In the genomic region with DNA sequence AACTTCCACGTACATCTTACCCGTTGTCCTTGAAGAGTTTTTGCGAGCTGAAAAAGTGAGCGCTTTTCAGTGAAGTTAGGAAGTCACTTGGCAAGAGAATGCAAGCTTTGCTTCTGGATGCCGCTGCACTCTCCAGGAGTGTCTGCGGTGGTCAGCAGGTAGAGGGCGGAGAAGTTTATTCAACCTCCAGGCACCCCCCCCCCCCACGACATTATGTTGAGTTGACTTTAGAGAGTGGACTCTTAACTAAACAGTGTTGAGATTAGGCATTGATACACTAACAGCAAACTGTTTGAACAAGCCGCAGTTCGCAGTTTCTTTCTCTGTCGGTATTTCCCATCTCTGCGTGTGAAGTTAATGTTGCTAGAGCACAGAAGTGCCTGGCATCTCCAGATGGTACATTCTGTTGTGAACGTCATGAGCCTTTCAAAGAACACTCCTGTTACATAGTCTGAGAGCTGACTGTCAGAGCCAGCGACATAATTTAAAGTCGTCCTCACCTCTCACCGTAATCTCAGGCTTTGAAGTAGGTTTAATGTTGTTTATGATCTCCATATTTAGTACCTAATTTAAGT, we compare ENCODE assay signal across 8 mouse cellular contexts. TPM values are rescaled to one million over a fixed set of nuclear protein-coding genes. Genes with fewer than 3 reads are reported as not detected.
DNase-seq lines count a peak whose midpoint lies in the region; ATAC-seq lines count a peak whose summit lies in the region.

No protein-coding gene starts in this region.

- H3K4me2 ChIP-seq in hindbrain, embryonic 13.5 days = peak overlapping the region; percentile 94
- H3K4me2 ChIP-seq in limb, embryonic 15.5 days = peak overlapping the region; percentile 85
- H3K4me2 ChIP-seq in neural tube, embryonic 14.5 days (ENCODE audit: low read depth, low read length) = peak overlapping the region; percentile 84

- H3K27ac ChIP-seq in hindbrain, embryonic 13.5 days = no peak overlapping the region; the same call in 1 of the 2 replicates
- peak overlapping the region; percentile 73; the same call in 1 of the 2 replicates for H3K27ac ChIP-seq in limb, embryonic 15.5 days
- no peak overlapping the region for H3K27ac ChIP-seq in neural tube, embryonic 14.5 days (ENCODE audit: low read depth, low read length)

- H3K9me3 ChIP-seq in megakaryocyte, embryonic 14.5 days = no peaks in the 10 kb centered on the region
- H3K9me3 ChIP-seq in hindbrain, embryonic 13.5 days = no peaks in the 10 kb centered on the region
- no peaks in the 10 kb centered on the region for H3K9me3 ChIP-seq in limb, embryonic 15.5 days
- H3K9me3 ChIP-seq in neural tube, embryonic 14.5 days (ENCODE audit: control insufficient read depth, low read length) = no peaks in the 10 kb centered on the region

- peak overlapping the region; percentile 96 for H3K4me3 ChIP-seq in megakaryocyte, embryonic 14.5 days (replicated peaks)
- peak overlapping the region; percentile 71 for H3K4me3 ChIP-seq in hindbrain, embryonic 13.5 days
- H3K4me3 ChIP-seq in limb, embryonic 15.5 days = peak overlapping the region; percentile 96
- peak overlapping the region; percentile 69 for H3K4me3 ChIP-seq in neural tube, embryonic 14.5 days (ENCODE audit: low read depth, low read length)

- no peak for ATAC-seq in megakaryocyte, adult 5-6 weeks (ENCODE audit: poor library complexity, severe bottlenecking)
- 0 out of 2 replicates have a peak, but pooled peaks have one; percentile 1 for ATAC-seq in hindbrain, embryonic 13.5 days (ENCODE audit: low FRiP score)
- ATAC-seq in limb, embryonic 15.5 days (ENCODE audit: insufficient number of reproducible peaks, low FRiP score, low TSS enrichment, low read depth) = no peak
- ATAC-seq in neural tube, embryonic 14.5 days (ENCODE audit: low read depth) = no peak

- no peaks in the 10 kb centered on the region for H3K27me3 ChIP-seq in megakaryocyte, embryonic 14.5 days (replicated peaks)
- H3K27me3 ChIP-seq in hindbrain, embryonic 13.5 days = no peaks in the 10 kb centered on the region
- no peaks in the 10 kb centered on the region for H3K27me3 ChIP-seq in limb, embryonic 15.5 days
- no peaks in the 10 kb centered on the region for H3K27me3 ChIP-seq in neural tube, embryonic 14.5 days (ENCODE audit: control insufficient read depth, insufficient read depth, low read length)

- H3K9ac ChIP-seq in hindbrain, embryonic 13.5 days = peak overlapping the region; percentile 93
- peak overlapping the region; percentile 90 for H3K9ac ChIP-seq in limb, embryonic 15.5 days
- H3K9ac ChIP-seq in neural tube, embryonic 14.5 days (replicated peaks; ENCODE audit: low read depth, low read length) = peak overlapping the region; percentile 92

- peak; percentile 67 for DNase-seq in brain, adult 2 months (ENCODE audit: low read depth, low spot score)
- DNase-seq in ovary, postnatal 36 days (ENCODE audit: low spot score) = no peak
- no peak for DNase-seq in gastrocnemius, postnatal 4 days (ENCODE audit: low spot score in 2 of 2)

- peaks cover 11% of the 10 kb centered on the region for H3K36me3 ChIP-seq in megakaryocyte, embryonic 14.5 days (replicated peaks; ENCODE audit: low read length)
- no peaks in the 10 kb centered on the region; the same call in 1 of the 2 replicates for H3K36me3 ChIP-seq in hindbrain, embryonic 13.5 days
- H3K36me3 ChIP-seq in limb, embryonic 15.5 days = 0 out of 2 replicates have a peak, but pooled peaks cover 2% of the 10 kb centered on the region
- no peaks in the 10 kb centered on the region for H3K36me3 ChIP-seq in neural tube, embryonic 14.5 days (ENCODE audit: control insufficient read depth, insufficient read depth, low read length)

- peaks cover 48% of the 10 kb centered on the region for H3K4me1 ChIP-seq in megakaryocyte, embryonic 14.5 days
- peaks cover 31% of the 10 kb centered on the region for H3K4me1 ChIP-seq in hindbrain, embryonic 13.5 days (replicated peaks)
- peaks cover 8% of the 10 kb centered on the region; the same call in 1 of the 2 replicates for H3K4me1 ChIP-seq in limb, embryonic 15.5 days
- H3K4me1 ChIP-seq in neural tube, embryonic 14.5 days (ENCODE audit: control insufficient read depth, insufficient read depth, low read length) = peaks cover 14% of the 10 kb centered on the region

- WGBS in hindbrain, embryonic 13.5 days = 22% methylated on average over 16 of the region's 16 CpGs
- 12% methylated on average over 16 of the region's 16 CpGs for whole genome bisulfite sequencing in limb, embryonic 15.5 days
- 18% methylated on average over 16 of the region's 16 CpGs for WGBS in neural tube, embryonic 14.5 days

RNA-seq across cellular contexts. Expression of gene Ubac2, which starts 0.9 kb away (rescaled TPM):
- polyA plus RNA-seq in megakaryocyte, embryonic 14.5 days (2012; ENCODE audit: insufficient read depth, low replicate concordance) = 55.9 and 94.6 TPM in 2 replicates
- 34.2 and 35.6 TPM in 2 replicates for total RNA-seq in megakaryocyte, adult 5-6 weeks (2015)
- total RNA-seq in megakaryocyte, adult 5-6 weeks (2017) = 19.3 and 27.3 TPM in 2 replicates
- polyA plus RNA-seq in hindbrain, embryonic 13.5 days (2015; fragmentation: Nextera tagmentation; extraction: Ambion mirVana) = 49.3 and 56.9 TPM in 2 replicates
- polyA plus RNA-seq in limb, embryonic 15.5 days (2015; fragmentation: Nextera tagmentation; extraction: Ambion mirVana) = 65.2 and 69.5 TPM in 2 replicates
- polyA plus RNA-seq in neural tube, embryonic 14.5 days (2014; fragmentation: Nextera tagmentation; extraction: Ambion mirVana) = 48.7 and 59.9 TPM in 2 replicates
- total RNA-seq in gastrocnemius, postnatal 4 days (2021) = 10 to 100 TPM; 28.4 to 30.6 TPM

RNA-seq across cellular contexts. Expression of gene Gpr18, which starts 36.2 kb away (rescaled TPM):
- polyA plus RNA-seq in megakaryocyte, embryonic 14.5 days (2012; ENCODE audit: insufficient read depth, low replicate concordance) = 0.06 TPM in 1 of 2 replicates, not detected in the other
- total RNA-seq in megakaryocyte, adult 5-6 weeks (2015) = 11.3 and 16.1 TPM in 2 replicates
- 11.9 and 12.9 TPM in 2 replicates for total RNA-seq in megakaryocyte, adult 5-6 weeks (2017)
- 0.21 and 0.36 TPM in 2 replicates for polyA plus RNA-seq in hindbrain, embryonic 13.5 days (2015; fragmentation: Nextera tagmentation; extraction: Ambion mirVana)
- 0.15 and 0.30 TPM in 2 replicates for polyA plus RNA-seq in limb, embryonic 15.5 days (2015; fragmentation: Nextera tagmentation; extraction: Ambion mirVana)
- polyA plus RNA-seq in neural tube, embryonic 14.5 days (2014; fragmentation: Nextera tagmentation; extraction: Ambion mirVana) = 0.54 TPM in 1 of 2 replicates, not detected in the other
- not detected for total RNA-seq in gastrocnemius, postnatal 4 days (2021)
